Comparison of ENCODE assay signal across 11 mouse cellular contexts in genomic region chr12:26525698-26526026, GRCm38 (mm10). TPM values are rescaled to one million over a fixed set of nuclear protein-coding genes. Genes with fewer than 3 reads are reported as not detected.
A peak's percentile ranks its signal among the peaks of the same experiment; 100 is the strongest.
DNase-seq lines count a peak whose midpoint lies in the region; ATAC-seq lines count a peak whose summit lies in the region.
"Had no signal": no experiment of that assay in that cellular context is flagged by ENCODE, and none has a peak within 500 bp of the region (broad histone marks: within the 10 kb centered on the region; RNA-seq: fewer than 3 reads in every experiment).

No protein-coding gene starts in this region.

- DNase-seq in forebrain, embryonic 11.5 days (ENCODE audit: low spot score), result no peak
- peak; percentile 61 to 62 for DNase-seq in left cerebral cortex, postnatal 14 days (ENCODE audit: low spot score in 2 of 2)
- DNase-seq in left cerebral cortex, adult 11 months (ENCODE audit: low spot score), result no peak
- DNase-seq in kidney, adult 9 months, result no peak
- DNase-seq: cerebellum, adult 11-12 months had no signal

- H3K36me3 ChIP-seq in forebrain, embryonic 12.5 days (replicated peaks), result no peaks in the 10 kb centered on the region
- H3K36me3 ChIP-seq in forebrain, embryonic 11.5 days (ENCODE audit: control insufficient read depth, insufficient read depth, low read length), result no peaks in the 10 kb centered on the region
- no peaks in the 10 kb centered on the region for H3K36me3 ChIP-seq in embryonic facial prominence, embryonic 15.5 days
- no peaks in the 10 kb centered on the region for H3K36me3 ChIP-seq in neural tube, embryonic 15.5 days

- peak overlapping the region; percentile 19; the same call in 1 of the 2 replicates for H3K27ac ChIP-seq in forebrain, embryonic 12.5 days
- no peak overlapping the region for H3K27ac ChIP-seq in forebrain, embryonic 11.5 days (ENCODE audit: low read depth, low read length)
- 0 out of 2 replicates have a peak overlapping the region, but pooled peaks have one; percentile 23 for H3K27ac ChIP-seq in embryonic facial prominence, embryonic 15.5 days (replicated peaks)
- 0 out of 2 replicates have a peak overlapping the region, but pooled peaks have one; percentile 35 for H3K27ac ChIP-seq in neural tube, embryonic 15.5 days (replicated peaks)
- H3K27ac ChIP-seq: heart, adult 2 months had no signal

- ATAC-seq in forebrain, embryonic 12.5 days (ENCODE audit: low FRiP score), result no peak
- ATAC-seq in forebrain, embryonic 11.5 days (replicated peaks; ENCODE audit: low FRiP score), result no peak
- ATAC-seq in embryonic facial prominence, embryonic 15.5 days (ENCODE audit: insufficient number of reproducible peaks, low FRiP score, low TSS enrichment, low read depth), result no peak
- ATAC-seq in neural tube, embryonic 15.5 days (ENCODE audit: low FRiP score), result no peak
- ATAC-seq in activated CD4-positive, CD25-positive, alpha-beta regulatory T cell, adult 4 months, result no peak
- ATAC-seq: liver, postnatal 0 days had no signal

- no peak overlapping the region for H3K4me2 ChIP-seq in forebrain, embryonic 12.5 days
- H3K4me2 ChIP-seq in forebrain, embryonic 11.5 days (ENCODE audit: low read depth, low read length, severe bottlenecking), result no peak overlapping the region
- no peak overlapping the region for H3K4me2 ChIP-seq in embryonic facial prominence, embryonic 15.5 days (replicated peaks)
- H3K4me2 ChIP-seq in neural tube, embryonic 15.5 days, result no peak overlapping the region

- H3K27me3 ChIP-seq in forebrain, embryonic 12.5 days, result no peaks in the 10 kb centered on the region
- H3K27me3 ChIP-seq in forebrain, embryonic 11.5 days (ENCODE audit: control insufficient read depth, insufficient read depth, low read length), result no peaks in the 10 kb centered on the region
- no peaks in the 10 kb centered on the region for H3K27me3 ChIP-seq in embryonic facial prominence, embryonic 15.5 days
- H3K27me3 ChIP-seq in neural tube, embryonic 15.5 days (replicated peaks), result no peaks in the 10 kb centered on the region

- no peak overlapping the region for H3K9ac ChIP-seq in forebrain, embryonic 12.5 days
- H3K9ac ChIP-seq in forebrain, embryonic 11.5 days (ENCODE audit: low read length), result no peak overlapping the region
- H3K9ac ChIP-seq in embryonic facial prominence, embryonic 15.5 days, result no peak overlapping the region
- no peak overlapping the region for H3K9ac ChIP-seq in neural tube, embryonic 15.5 days (replicated peaks)
- H3K9ac ChIP-seq: liver, postnatal 0 days had no signal

- no peaks in the 10 kb centered on the region for H3K9me3 ChIP-seq in forebrain, embryonic 12.5 days
- H3K9me3 ChIP-seq in forebrain, embryonic 11.5 days (ENCODE audit: control insufficient read depth, low read length), result no peaks in the 10 kb centered on the region
- no peaks in the 10 kb centered on the region for H3K9me3 ChIP-seq in embryonic facial prominence, embryonic 15.5 days (replicated peaks)
- no peaks in the 10 kb centered on the region for H3K9me3 ChIP-seq in neural tube, embryonic 15.5 days (replicated peaks)

- H3K4me3 ChIP-seq in forebrain, embryonic 12.5 days (replicated peaks), result no peak overlapping the region
- H3K4me3 ChIP-seq in forebrain, embryonic 11.5 days (ENCODE audit: low read depth, low read length), result no peak overlapping the region
- H3K4me3 ChIP-seq in embryonic facial prominence, embryonic 15.5 days (replicated peaks), result no peak overlapping the region
- H3K4me3 ChIP-seq in neural tube, embryonic 15.5 days (replicated peaks), result no peak overlapping the region
- H3K4me3 ChIP-seq: heart, adult 2 months had no signal

- peaks cover 14% of the 10 kb centered on the region for H3K4me1 ChIP-seq in forebrain, embryonic 12.5 days
- no peaks in the 10 kb centered on the region for H3K4me1 ChIP-seq in forebrain, embryonic 11.5 days (replicated peaks; ENCODE audit: control insufficient read depth, insufficient read depth, low read length)
- peaks cover 7% of the 10 kb centered on the region for H3K4me1 ChIP-seq in embryonic facial prominence, embryonic 15.5 days
- H3K4me1 ChIP-seq in neural tube, embryonic 15.5 days, result peaks cover 14% of the 10 kb centered on the region

- 57% methylated on average over 5 of the region's 5 CpGs for WGBS in forebrain, embryonic 12.5 days
- 73% methylated on average over 5 of the region's 5 CpGs for WGBS in forebrain, embryonic 11.5 days
- WGBS in embryonic facial prominence, embryonic 15.5 days, result 40% methylated on average over 5 of the region's 5 CpGs
- WGBS in neural tube, embryonic 15.5 days, result 44% methylated on average over 5 of the region's 5 CpGs

- intact Hi-C loops in left cerebral cortex, postnatal 14 days (cut with DNase I), result no loop called here

RNA-seq across cellular contexts. Expression of gene Cmpk2, which starts 56.7 kb away (rescaled TPM):
- polyA plus RNA-seq in forebrain, embryonic 12.5 days (2016; fragmentation: Nextera tagmentation; extraction: Ambion mirVana), result 6.1 and 7.2 TPM in 2 replicates
- polyA plus RNA-seq in forebrain, embryonic 11.5 days (2014; fragmentation: Nextera tagmentation; extraction: Ambion mirVana), result 7.4 TPM in 2 replicates
- total RNA-seq in left cerebral cortex, postnatal 14 days (2021), result 10 to 100 TPM; 23.2 to 24.1 TPM
- 7.5 and 8.8 TPM in 2 replicates for polyA plus RNA-seq in embryonic facial prominence, embryonic 15.5 days (2015; fragmentation: Nextera tagmentation; extraction: Ambion mirVana)
- polyA plus RNA-seq in neural tube, embryonic 15.5 days (2015; fragmentation: Nextera tagmentation; extraction: Ambion mirVana), result 20.2 and 25.4 TPM in 2 replicates
- 1 to 10 TPM; 7.8 to 9.8 TPM for polyA plus RNA-seq in activated CD4-positive, CD25-positive, alpha-beta regulatory T cell, adult 4 months (2017; shearing (Covaris generic))

Comparison
In these comparisons a context has a peak if more than half of its experiments do, and no peak if none do; other contexts are left out.
1. DNase-seq: peak in left cerebral cortex, postnatal 14 days (2 of 2); none in forebrain, embryonic 11.5 days (single experiment), left cerebral cortex, adult 11 months (single experiment) and kidney, adult 9 months (single experiment).